Mouse (Mus musculus) E14TG2a.4 (cell line): ENCODE results near the gene Aco1.

Experiments used
- CTCF ChIP-seq: conservative IDR thresholded peaks from 2 replicates; pipeline ENCODE4 v1.5.1; 2014; ENCODE audit warnings: low read length
- NANOG ChIP-seq: IDR thresholded peaks from 2 replicates; pipeline ENCODE4 v1.6.1; 2014; ENCODE audit warnings: borderline replicate concordance, low read length, mixed read lengths
- POU5F1 ChIP-seq: IDR thresholded peaks from 2 replicates; pipeline ENCODE4 v1.6.1; 2014; ENCODE audit warnings: low read length, borderline replicate concordance

- TF ChIP-seq CTCF: no peak
- TF ChIP-seq POU5F1: no peak
- TF ChIP-seq NANOG: no peak
These were observed 47.9 kb upstream of the Aco1 start for GRCm38 (mm10) chr4:40094974-40095373.
